Mouse (Mus musculus) MEL (cell line): ENCODE results near the gene Gde1. TPM values are rescaled to one million over a fixed set of nuclear protein-coding genes. Genes with fewer than 3 reads are reported as not detected.

Experiments used
- DNase-seq: peaks from one replicate; pipeline ENCODE4 v3.0.0; 2011; ENCODE audit warnings: low read depth, low spot score
- H3K27ac ChIP-seq: 2 replicates; pipeline ENCODE4 v1.5.1; 2012; ENCODE audit warnings: low read depth, mild to moderate bottlenecking, control low read depth, low read length, moderate library complexity; ENCODE audit not compliant: control insufficient read depth
- H3K27me3 ChIP-seq, 2 experiments: fragments of 150-350 bp in 1 of 2; sonication (generic) in 1 of 2; 2 replicates each; pipeline ENCODE4 v1.6.1; 2012; ENCODE audit warnings: low read length in 2 of 2, mild to moderate bottlenecking in 2 of 2, improper control_type of control experiment in 1 of 2, moderate library complexity in 1 of 2; ENCODE audit not compliant: insufficient read depth in 2 of 2, control insufficient read depth in 1 of 2
- H3K36me3 ChIP-seq, 2 experiments: 2 replicates each; pipeline ENCODE4 v1.6.1; 2012 to 2014; ENCODE audit warnings: low read length in 2 of 2, improper control_type of control experiment in 1 of 2, inconsistent platforms in 1 of 2, mild to moderate bottlenecking in 1 of 2; ENCODE audit not compliant: insufficient read depth in 2 of 2, control insufficient read depth in 1 of 2
- H3K4me1 ChIP-seq, 2 experiments: fragments of 150-350 bp in 1 of 2; sonication (generic) in 1 of 2; 2 replicates each; pipeline ENCODE4 v1.6.1; 2012; ENCODE audit warnings: low read length in 2 of 2, improper control_type of control experiment in 1 of 2, mild to moderate bottlenecking in 1 of 2; ENCODE audit not compliant: insufficient read depth in 2 of 2, control insufficient read depth in 1 of 2
- H3K4me3 ChIP-seq, 2 experiments: fragments of 150-350 bp in 1 of 2; sonication (generic) in 1 of 2; 2 replicates each; pipeline ENCODE4 v1.5.1; 2012; ENCODE audit warnings: low read depth in 2 of 2, low read length in 2 of 2, mild to moderate bottlenecking in 2 of 2, moderate library complexity in 2 of 2, control low read depth in 1 of 2, improper control_type of control experiment in 1 of 2; ENCODE audit not compliant: control insufficient read depth in 1 of 2, insufficient read depth in 1 of 2
- H3K79me2 ChIP-seq: 2 replicates; pipeline ENCODE4 v1.6.1; 2012; ENCODE audit warnings: mild to moderate bottlenecking, low read length, moderate library complexity; ENCODE audit not compliant: control insufficient read depth, poor library complexity, insufficient read depth
- H3K9ac ChIP-seq: 2 replicates; pipeline ENCODE4 v1.6.1; 2012; ENCODE audit warnings: low read depth, mild to moderate bottlenecking, control low read depth, low read length, moderate library complexity; ENCODE audit not compliant: control insufficient read depth, poor library complexity, severe bottlenecking
- H3K9me3 ChIP-seq: fragments of 150-350 bp; sonication (generic); replicated peaks from 2 replicates; pipeline ENCODE4 v1.6.1; 2012; ENCODE audit warnings: mild to moderate bottlenecking, low read length, improper control_type of control experiment, moderate library complexity; ENCODE audit not compliant: insufficient read depth
- BHLHE40 ChIP-seq: IDR thresholded peaks from 2 replicates; pipeline ENCODE4 v1.6.1; 2012; ENCODE audit warnings: low read depth, mild to moderate bottlenecking, inconsistent platforms, low read length, improper control_type of control experiment, borderline replicate concordance
- CHD2 ChIP-seq: IDR thresholded peaks from 2 replicates; pipeline ENCODE4 v1.6.1; 2011; ENCODE audit warnings: low read length, improper control_type of control experiment
- E2F4 ChIP-seq: IDR thresholded peaks from 2 replicates; pipeline ENCODE4 v1.6.1; 2011; ENCODE audit warnings: low read depth, low read length, improper control_type of control experiment, borderline replicate concordance
- EP300 ChIP-seq, 2 experiments: IDR thresholded peaks; 2 replicates each; pipeline ENCODE4 v1.6.1; 2011; ENCODE audit warnings: improper control_type of control experiment in 2 of 2, low read length in 2 of 2, low read depth in 1 of 2, mild to moderate bottlenecking in 1 of 2
- GABPA ChIP-seq: IDR thresholded peaks from 2 replicates; pipeline ENCODE4 v1.6.1; 2012; ENCODE audit warnings: low read depth, mild to moderate bottlenecking, inconsistent platforms, low read length, improper control_type of control experiment, moderate library complexity
- KAT2A ChIP-seq: conservative IDR thresholded peaks from 2 replicates; pipeline ENCODE4 v1.6.1; 2012; ENCODE audit warnings: low read depth, low read length, improper control_type of control experiment, inconsistent platforms
- MEF2A ChIP-seq: IDR thresholded peaks from 2 replicates; pipeline ENCODE4 v1.6.1; 2014; ENCODE audit warnings: low read depth, mild to moderate bottlenecking, inconsistent platforms, low read length, improper control_type of control experiment; ENCODE audit not compliant: poor library complexity, insufficient replicate concordance, severe bottlenecking; ENCODE audit errors: extremely low read depth
- MYB ChIP-seq: IDR thresholded peaks from 2 replicates; pipeline ENCODE4 v1.6.1; 2011; ENCODE audit warnings: mild to moderate bottlenecking, low read depth, low read length, improper control_type of control experiment
- NELFE ChIP-seq: IDR thresholded peaks from 2 replicates; pipeline ENCODE4 v1.6.1; 2011; ENCODE audit warnings: low read depth, low read length, improper control_type of control experiment
- POLR2A ChIP-seq, 2 experiments: IDR thresholded peaks; 2 replicates each; pipeline ENCODE4 v1.6.1; 2011 to 2012; ENCODE audit warnings: low read length in 2 of 2, mild to moderate bottlenecking in 2 of 2, control low read depth in 1 of 2, improper control_type of control experiment in 1 of 2, low read depth in 1 of 2, moderate library complexity in 1 of 2; ENCODE audit not compliant: control insufficient read depth in 1 of 2, insufficient read depth in 1 of 2, poor library complexity in 1 of 2
- RAD21 ChIP-seq: IDR thresholded peaks from 2 replicates; pipeline ENCODE4 v1.6.1; 2011; ENCODE audit warnings: mild to moderate bottlenecking, low read depth, low read length, improper control_type of control experiment
- TAL1 ChIP-seq: IDR thresholded peaks from 2 replicates; pipeline ENCODE4 v1.6.1; 2012; ENCODE audit warnings: mild to moderate bottlenecking, inconsistent platforms, low read length, moderate library complexity, mixed read lengths
- TBP ChIP-seq: IDR thresholded peaks from 2 replicates; pipeline ENCODE4 v1.8.0; 2011; ENCODE audit warnings: low read depth, low read length, improper control_type of control experiment
- ZC3H11A ChIP-seq: IDR thresholded peaks from 2 replicates; pipeline ENCODE4 v1.6.1; 2012; ENCODE audit warnings: low read depth, mild to moderate bottlenecking, inconsistent platforms, low read length, improper control_type of control experiment
- ZNF384 ChIP-seq: IDR thresholded peaks from 2 replicates; pipeline ENCODE4 v1.6.1; 2012; ENCODE audit warnings: low read depth, mild to moderate bottlenecking, inconsistent platforms, low read length, improper control_type of control experiment
- polyA plus RNA-seq, 2 experiments: library from polyadenylated mRNA; stranded (reverse) in 1 of 2; unstranded in 1 of 2; fragments of >175 nt in 1 of 2; fragments of >200 nt in 1 of 2; gene quantifications; 2 replicates each; pipeline versions ENCODE4 v1.2.1 to v1.2.4; 2012; ENCODE audit warnings: low replicate concordance in 2 of 2, low read depth in 1 of 2; ENCODE audit not compliant: insufficient read length in 2 of 2, insufficient read depth in 1 of 2, missing spikeins in 1 of 2
- total RNA-seq: library from RNA; depleted of rRNA; stranded (reverse); fragments of 300-350 nt; gene quantifications from 2 replicates; pipeline ENCODE4 v1.2.3, GENCODE M21; 2012

Gde1 gene
- total and polyA plus RNA-seq, 3 experiments: 38.1 to 39.8 TPM; not detected in 1

- Histone ChIP-seq H3K27ac (no peak overlapping the region), H3K4me1 (peaks cover 0 to 2% of the 10 kb centered on the region in 2 experiments; a peak in 1 of 4 replicates), H3K9me3 (no peaks in the 10 kb centered on the region), H3K36me3 (peaks cover 2% of the 10 kb centered on the region in 2 experiments; a peak in 2 of 4 replicates), H3K9ac (no peak overlapping the region), H3K4me3 (no peak overlapping the region), H3K79me2 (peaks cover 6% of the 10 kb centered on the region; the same call in 1 of the 2 replicates), H3K27me3 (no peaks in the 10 kb centered on the region)
- DNase-seq: no peak
- no peak for TF ChIP-seq RAD21
- no peak for TF ChIP-seq ZC3H11A
- TF ChIP-seq ZNF384: no peak
- TF ChIP-seq NELFE: no peak
- no peak for TF ChIP-seq MYB
- no peak for TF ChIP-seq GABPA
- TF ChIP-seq CHD2: no peak
- TF ChIP-seq EP300 (IDR thresholded peaks at IDR 0.05; ENCODE audit: low read depth in 1 of 2, low read length in 2 of 2): no peak
- TF ChIP-seq KAT2A: no peak
- no peak for TF ChIP-seq TAL1
- no peak for TF ChIP-seq BHLHE40
- TF ChIP-seq TBP: no peak
Measured at GRCm38 (mm10) chr7:118698882-118699281, 6.7 kb downstream of the Gde1 start.

DNA sequence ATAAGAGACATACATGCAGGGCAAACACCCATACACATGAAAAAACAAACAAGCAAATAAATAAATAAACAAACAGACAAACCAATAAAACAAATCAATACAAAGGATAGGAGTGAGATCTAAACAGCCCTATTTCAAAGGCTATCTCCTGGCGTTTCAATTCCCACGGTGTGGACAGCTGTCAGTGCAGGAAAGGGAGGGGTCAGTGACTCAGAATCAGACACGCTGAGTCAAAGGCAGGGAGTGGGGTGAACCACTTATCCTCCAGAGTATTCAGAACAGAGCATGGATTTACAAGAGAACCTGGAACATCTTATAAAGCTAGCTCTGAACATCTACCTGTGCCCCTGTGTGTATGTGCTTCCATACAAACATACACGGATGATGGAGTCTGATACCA lies 8.4 kb downstream of the Gde1 start:
- 0 out of 2 replicates have a peak, but pooled peaks cover 2% of the 10 kb centered on the region for H3K79me2 ChIP-seq

GRCm38 (mm10) chr7:118696146-118696545 lies 9.4 kb downstream of the Gde1 start:
- Histone ChIP-seq H3K27me3 (no peaks in the 10 kb centered on the region), H3K4me3 (no peak overlapping the region), H3K36me3 (peaks cover 0 to 2% of the 10 kb centered on the region in 2 experiments; a peak in 1 of 4 replicates), H3K9me3 (no peaks in the 10 kb centered on the region), H3K4me1 (no peaks in the 10 kb centered on the region), H3K27ac (no peak overlapping the region), H3K79me2 (0 out of 2 replicates have a peak, but pooled peaks cover 2% of the 10 kb centered on the region), H3K9ac (no peak overlapping the region)
- TF ChIP-seq MEF2A (no peak), POLR2A (IDR thresholded peaks at IDR 0.05; ENCODE audit: control insufficient read depth in 1 of 2, insufficient read depth in 1 of 2, low read depth in 1 of 2, low read length in 2 of 2, poor library complexity in 1 of 2) (no peak), BHLHE40 (no peak), NELFE (no peak)
- no peak for DNase-seq

More for the DNA sequence above, 8.4 kb downstream of the Gde1 start:
- peaks cover 0 to 2% of the 10 kb centered on the region in 2 experiments; a peak in 1 of 4 replicates for H3K36me3 ChIP-seq
- no peak for TF ChIP-seq E2F4
- H3K9me3 ChIP-seq: no peaks in the 10 kb centered on the region
- H3K27ac ChIP-seq: no peak overlapping the region
- no peak for DNase-seq
- H3K27me3 ChIP-seq: no peaks in the 10 kb centered on the region
- H3K9ac ChIP-seq: no peak overlapping the region
- no peak overlapping the region for H3K4me3 ChIP-seq
- H3K4me1 ChIP-seq: no peaks in the 10 kb centered on the region
